Mouse (Mus musculus): ENCODE results near the gene Slc25a42. TPM values are rescaled to one million over a fixed set of nuclear protein-coding genes. Genes with fewer than 3 reads are reported as not detected.

Slc25a42 gene
- polyA plus RNA-seq, 1 experiment, result 33.9 TPM

- DNase-seq (ENCODE audit: low read depth), result no peak
Observed at GRCm38 (mm10) chr8:70215092-70215491, 3.0 kb upstream of the Slc25a42 start.

GRCm38 (mm10) chr8:70214411-70214810, 2.3 kb upstream of the Slc25a42 start:
- DNase-seq (ENCODE audit: low read depth), result no peak

GRCm38 (mm10) chr8:70211726-70212111, 386 bp downstream of the Slc25a42 start:
- DNase-seq (ENCODE audit: low read depth), result no peak

GRCm38 (mm10) chr8:70211275-70211674, 830 bp downstream of the Slc25a42 start:
- DNase-seq (ENCODE audit: low read depth), result no peak

- DNase-seq (ENCODE audit: low read depth), result no peak
Observed at GRCm38 (mm10) chr8:70210538-70210937, 1.6 kb downstream of the Slc25a42 start.

DNA sequence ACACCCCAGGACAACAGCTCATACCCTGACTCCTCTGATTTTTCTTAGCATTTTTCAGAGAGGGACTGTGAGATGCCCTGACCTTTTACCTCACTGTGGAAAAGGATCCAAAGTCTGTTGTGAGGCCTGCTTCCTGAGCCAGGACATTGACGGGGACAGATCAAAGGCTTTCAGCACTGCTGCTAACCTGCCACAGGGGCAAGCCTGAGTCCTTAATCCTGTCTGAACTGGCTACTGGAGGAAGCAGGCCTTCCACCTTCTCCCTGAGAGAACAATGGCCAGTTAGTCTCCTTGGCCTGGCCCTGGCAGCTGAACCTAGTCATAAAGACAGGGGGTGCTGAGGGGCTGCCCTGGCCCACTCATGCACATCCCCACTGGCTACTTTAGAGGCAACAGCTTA, 4.0 kb downstream of the Slc25a42 start:
- DNase-seq (ENCODE audit: low read depth), result no peak

DNA sequence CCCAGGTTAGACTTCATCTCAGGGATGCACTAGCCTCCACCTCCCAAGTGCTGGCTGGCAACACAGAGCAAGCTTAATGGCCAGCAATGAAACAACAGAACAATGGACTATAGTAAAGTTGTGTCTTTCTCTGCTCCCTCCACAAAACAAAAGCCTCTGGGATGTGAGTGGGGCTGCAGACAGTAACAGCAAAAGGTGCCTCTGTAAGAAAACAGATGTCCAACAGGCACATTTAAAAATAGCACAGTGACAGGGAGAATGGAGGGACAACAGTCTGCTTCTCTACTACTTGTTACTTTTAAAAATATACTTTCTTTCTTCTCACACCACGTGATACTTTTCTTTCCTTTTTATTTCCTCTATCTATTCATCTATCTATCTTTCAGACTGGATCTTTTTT, 7.3 kb downstream of the Slc25a42 start:
- no peak for DNase-seq (ENCODE audit: low read depth)

DNA sequence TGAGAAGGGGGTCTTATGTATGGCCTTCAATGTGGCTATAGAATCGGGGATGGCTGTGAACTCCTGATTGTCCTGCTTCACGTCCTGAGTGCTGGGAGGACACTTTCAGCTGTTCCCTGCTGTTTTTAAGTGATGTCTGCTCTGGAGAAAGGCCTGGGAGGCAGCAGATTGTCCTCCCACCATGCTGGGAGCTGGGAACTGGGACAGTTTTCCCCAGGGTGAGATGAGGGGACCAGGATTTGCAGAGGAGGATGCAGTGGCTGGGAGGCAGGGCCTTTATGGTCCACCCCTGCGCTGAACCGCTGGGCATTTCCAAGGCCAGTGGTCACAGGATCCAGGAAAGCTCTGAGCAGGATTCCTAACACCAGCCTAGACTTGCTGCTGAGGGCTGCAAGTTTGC, 9.0 kb downstream of the Slc25a42 start:
- no peak for DNase-seq (ENCODE audit: low read depth)

DNA sequence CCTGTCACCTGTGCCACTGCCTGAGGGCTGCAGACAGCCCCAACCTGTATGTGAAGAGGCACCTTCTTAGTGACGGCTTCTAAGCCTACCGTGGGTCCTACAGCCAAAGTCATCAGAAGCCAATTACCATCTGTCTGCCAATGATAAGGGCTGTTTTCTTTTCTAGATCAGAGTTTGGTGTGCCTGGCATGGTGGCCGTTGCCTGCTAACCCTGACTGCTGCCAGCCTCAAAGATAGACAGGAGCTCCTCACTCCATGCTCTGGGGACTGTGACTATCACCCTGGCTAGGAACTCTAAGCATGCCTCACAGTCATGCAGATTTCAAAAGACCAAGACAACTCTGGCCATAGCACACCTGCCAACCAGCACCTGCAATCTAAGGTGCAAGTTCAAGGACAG, 10.7 kb downstream of the Slc25a42 start:
- DNase-seq (ENCODE audit: low read depth), result no peak

GRCm38 (mm10) chr8:70200098-70200681, 11.9 kb downstream of the Slc25a42 start:
- no peak for DNase-seq (ENCODE audit: low read depth)

- DNase-seq (ENCODE audit: low read depth), result no peak
Observed at GRCm38 (mm10) chr8:70197603-70198002, 14.5 kb downstream of the Slc25a42 start.

DNA sequence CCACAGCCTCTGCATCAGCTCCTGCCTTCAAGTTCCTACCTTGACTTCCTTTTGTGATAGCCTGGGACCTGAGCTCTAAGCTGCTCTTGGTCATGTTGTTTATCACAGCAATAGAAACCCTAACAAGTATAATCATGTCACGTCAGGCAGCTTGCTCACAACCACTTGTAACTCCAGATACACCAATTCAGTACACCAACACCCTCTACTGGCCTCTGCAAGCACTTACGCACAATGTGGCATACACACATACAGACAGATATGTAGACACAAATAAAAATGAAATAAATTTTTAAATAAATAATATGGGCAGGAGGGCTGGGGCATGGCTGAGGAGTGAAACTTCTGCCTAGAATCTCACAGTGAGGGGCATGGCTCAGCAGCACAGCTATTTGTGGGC, 16.3 kb downstream of the Slc25a42 start:
- no peak for DNase-seq (ENCODE audit: low read depth)

- no peak for DNase-seq (ENCODE audit: low read depth)
Observed at GRCm38 (mm10) chr8:70194191-70194590, 17.9 kb downstream of the Slc25a42 start.

GRCm38 (mm10) chr8:70193238-70193637, 18.9 kb downstream of the Slc25a42 start:
- no peak for DNase-seq (ENCODE audit: low read depth)

DNA sequence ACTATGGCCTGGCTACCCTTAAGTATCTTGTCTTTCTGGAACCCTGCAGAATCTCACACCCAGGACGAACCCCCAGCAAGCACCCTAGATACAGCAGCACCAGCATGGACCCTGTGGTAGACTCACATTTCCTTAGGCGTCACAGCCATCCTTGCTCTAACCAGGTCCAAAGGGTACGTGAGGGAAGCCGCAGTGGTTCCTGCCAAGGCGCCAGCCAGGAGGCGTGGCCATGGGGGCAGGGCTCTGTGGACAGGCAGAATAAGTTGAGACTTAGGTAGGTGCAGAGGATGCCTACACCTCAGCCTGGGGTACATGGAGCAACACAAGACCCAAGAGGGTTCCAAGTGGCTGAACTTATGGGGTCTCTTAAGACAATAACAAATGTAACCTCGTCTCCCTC, 23.4 kb downstream of the Slc25a42 start:
- no peak for DNase-seq (ENCODE audit: low read depth)

DNA sequence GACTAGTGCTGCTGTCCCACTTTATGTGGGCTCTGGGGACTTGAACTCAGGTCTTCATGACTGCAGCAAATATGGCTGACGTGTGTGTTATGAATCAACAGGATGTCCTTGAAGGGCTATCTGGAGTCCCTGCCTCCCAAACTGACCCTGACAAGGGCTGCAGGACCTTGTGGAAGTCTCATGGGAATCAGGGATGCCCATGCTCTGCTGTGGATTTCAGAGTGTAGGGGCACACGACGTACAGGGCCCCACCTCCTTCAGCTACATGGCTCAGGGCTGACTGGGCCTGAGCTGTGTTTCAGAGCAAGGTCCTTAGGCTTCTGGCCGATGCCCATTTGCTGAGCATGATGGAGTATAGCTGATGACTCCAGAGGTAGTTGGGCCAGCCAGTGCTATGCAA, 28.9 kb downstream of the Slc25a42 start:
- no peak for DNase-seq (ENCODE audit: low read depth)

DNA sequence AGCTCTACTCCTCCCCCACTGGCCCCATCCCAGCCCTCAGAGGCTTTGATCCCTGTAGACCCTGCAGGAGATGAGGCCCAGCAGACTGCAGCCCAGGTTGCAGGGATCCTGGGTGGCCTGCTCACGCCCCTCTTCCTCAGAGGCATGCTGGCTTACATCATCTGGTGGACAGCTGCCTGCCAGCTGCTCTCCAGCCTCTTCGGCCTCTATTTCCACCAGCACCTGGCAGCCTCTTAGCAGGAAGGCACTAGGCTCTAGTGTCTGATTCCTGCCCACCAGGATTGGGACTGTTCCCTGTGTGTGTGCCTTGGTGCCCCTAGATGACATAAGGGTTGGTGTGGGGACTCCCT, 30.2 kb downstream of the Slc25a42 start:
- DNase-seq (ENCODE audit: low read depth), result no peak

GRCm38 (mm10) chr8:70181212-70181902, 30.7 kb downstream of the Slc25a42 start:
- DNase-seq (ENCODE audit: low read depth), result no peak

- no peak for DNase-seq (ENCODE audit: low read depth)
Observed at GRCm38 (mm10) chr8:70179082-70179481, 33.0 kb downstream of the Slc25a42 start.

DNA sequence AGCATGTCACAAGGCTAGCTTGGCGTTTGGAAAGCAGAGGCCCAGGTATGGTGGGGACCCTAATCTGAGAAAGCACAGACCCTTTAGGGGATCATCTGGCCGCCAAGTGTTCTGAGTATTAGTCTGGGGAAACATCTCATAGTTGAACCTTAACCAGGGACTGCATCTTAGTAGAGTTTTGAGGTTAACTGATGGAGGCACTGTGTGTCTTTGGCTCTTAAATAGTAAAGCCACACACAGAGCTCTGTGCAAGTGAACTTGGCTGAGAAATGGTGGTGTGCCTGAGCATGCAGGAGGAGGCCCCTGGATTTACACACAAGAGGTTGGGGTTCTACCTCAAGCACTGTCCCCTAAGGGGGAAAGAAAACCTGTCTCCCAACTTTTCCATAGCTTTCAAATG, 33.9 kb downstream of the Slc25a42 start:
- no peak for DNase-seq (ENCODE audit: low read depth)

- no peak for DNase-seq (ENCODE audit: low read depth)
Observed at GRCm38 (mm10) chr8:70174079-70174478, 38.0 kb downstream of the Slc25a42 start.

- DNase-seq (ENCODE audit: low read depth), result no peak
Observed at GRCm38 (mm10) chr8:70173320-70173719, 38.8 kb downstream of the Slc25a42 start.

DNA sequence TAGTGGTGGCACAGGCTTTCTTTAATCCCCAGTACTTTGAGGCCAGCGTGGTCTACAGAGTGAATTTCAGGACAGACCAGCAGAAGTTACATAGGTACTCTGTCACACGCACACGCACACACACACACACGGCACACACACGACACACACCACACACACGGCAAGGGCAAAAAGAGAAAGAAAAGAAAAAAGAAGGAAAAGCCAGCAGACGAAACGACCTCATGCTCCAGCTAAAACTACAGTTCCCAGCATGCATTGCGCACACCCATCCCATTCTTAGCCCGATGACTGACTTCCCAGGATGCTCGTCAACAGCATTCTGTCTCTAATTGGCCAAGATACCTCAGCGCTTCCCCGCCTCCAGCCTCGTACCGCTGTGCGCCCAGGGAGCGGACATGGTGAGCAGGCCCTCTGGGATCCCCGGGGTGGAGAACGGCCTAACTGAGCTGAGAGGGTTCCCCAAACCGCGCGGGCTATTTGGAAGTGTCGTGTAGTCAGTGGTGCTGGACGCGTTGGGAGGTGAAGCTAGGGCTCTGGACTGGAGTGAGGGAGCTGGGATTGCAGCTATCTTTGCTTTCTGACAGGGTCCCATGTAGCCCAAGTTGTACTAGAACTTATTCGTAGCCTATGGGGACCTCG, 39.9 kb downstream of the Slc25a42 start, which contains the start of gene Tmem161a:
Gene Tmem161a, plus strand, starts transcription at position 314 of the 639 bp plus-strand sequence.
- DNase-seq (ENCODE audit: low read depth), result peak; percentile 76

Measured in gonadal fat pad, adult 2 months (tissue).